Mouse (Mus musculus) adipose tissue, adult 10 weeks (tissue): Measurements from ENCODE around the gene Hrasls5. TPM values are rescaled to one million over a fixed set of nuclear protein-coding genes. Genes with fewer than 3 reads are reported as not detected.

Source experiments
- polyA plus RNA-seq: library from polyadenylated mRNA; stranded (reverse); fragments of 350-450 nt; fragmentation: Illumina TruSeq; extraction: RNeasy Lipid Tissue Mini Kit (QIAGEN cat#74804); gene quantifications from one replicate; pipeline ENCODE4 v1.2.3, GENCODE M21; 2014; ENCODE audit warnings: low read depth, low replicate concordance

Gene Hrasls5
- 28.9 TPM for polyA plus RNA-seq

GRCm38 (mm10) chr19:7611942-7612757, at the start of gene Hrasls5:
TSS of gene Hrasls5 (plus strand) at chr19:7612541.

GRCm38 (mm10) chr19:7606801-7607689, 5.3 kb upstream of the Hrasls5 start, which contains the start of gene Lgals12:
TSS of gene Lgals12 (minus strand) at chr19:7607193.

Other genes with a start within 250 kb of the Hrasls5 start
- 10.6 TPM for gene Spindoc, start 229.5 kb upstream of the Hrasls5 start, polyA plus RNA-seq
- gene 2700081O15Rik, start 194.9 kb upstream of the Hrasls5 start, polyA plus RNA-seq, result 19.0 TPM
- 222 TPM for gene Rtn3, start 129.3 kb upstream of the Hrasls5 start, polyA plus RNA-seq
- gene Atl3, start 118.5 kb upstream of the Hrasls5 start, polyA plus RNA-seq, result 61.4 TPM
- 187 TPM for gene Pla2g16, start 55.1 kb upstream of the Hrasls5 start, polyA plus RNA-seq
- 105 TPM for gene Lgals12, start 5.3 kb upstream of the Hrasls5 start, polyA plus RNA-seq
- gene Slc22a19, start 98.8 kb downstream of the Hrasls5 start, polyA plus RNA-seq, result not detected
- not detected for gene Slc22a26, start 190.1 kb downstream of the Hrasls5 start, polyA plus RNA-seq